Mouse (Mus musculus): ENCODE data around the gene Gulp1. TPM values are rescaled to one million over a fixed set of nuclear protein-coding genes. Genes with fewer than 3 reads are reported as not detected.

Gulp1 gene
- polyA plus RNA-seq, 1 experiment from 2014 or later, result 28.0 TPM

DNA sequence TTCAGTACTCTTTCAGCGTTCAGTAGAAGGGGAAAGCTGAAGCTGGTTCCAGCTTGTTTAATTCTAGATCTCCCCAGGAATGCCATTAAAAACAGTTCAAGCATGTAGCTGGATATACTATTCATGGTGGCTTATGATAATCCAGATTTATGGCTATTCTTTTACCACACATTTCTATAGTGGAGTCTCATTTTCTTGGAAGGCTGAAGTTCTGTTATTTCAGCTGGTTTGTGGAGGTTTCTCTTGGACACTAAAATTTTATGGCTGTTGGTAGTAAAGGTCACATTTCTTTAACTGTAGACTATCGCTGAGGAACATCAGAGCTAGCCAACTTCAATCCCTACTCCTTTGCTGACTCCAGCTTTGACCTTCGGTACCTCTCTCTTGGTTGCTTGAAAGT, 29.1 kb downstream of the Gulp1 start:
- Histone ChIP-seq H3K4me3 (ENCODE audit: low read depth, low read length) (no peak overlapping the region), H3K36me3 (ENCODE audit: control insufficient read depth, insufficient read depth, low read length) (no peaks in the 10 kb centered on the region), H3K4me2 (replicated peaks; ENCODE audit: low read depth, low read length) (no peak overlapping the region), H3K4me1 (replicated peaks; ENCODE audit: control insufficient read depth, insufficient read depth, low read length) (no peaks in the 10 kb centered on the region), H3K27ac (ENCODE audit: low read depth, low read length) (no peak overlapping the region), H3K9ac (ENCODE audit: low read depth, low read length) (no peak overlapping the region), H3K9me3 (ENCODE audit: control insufficient read depth, low read length) (no peaks in the 10 kb centered on the region), H3K27me3 (ENCODE audit: control insufficient read depth, insufficient read depth, low read length) (no peaks in the 10 kb centered on the region)
- ATAC-seq (ENCODE audit: low FRiP score), result no peak
- DNase-seq (ENCODE audit: low spot score), result no peak
- WGBS, result 93% methylated on average over 3 of the region's 3 CpGs

DNA sequence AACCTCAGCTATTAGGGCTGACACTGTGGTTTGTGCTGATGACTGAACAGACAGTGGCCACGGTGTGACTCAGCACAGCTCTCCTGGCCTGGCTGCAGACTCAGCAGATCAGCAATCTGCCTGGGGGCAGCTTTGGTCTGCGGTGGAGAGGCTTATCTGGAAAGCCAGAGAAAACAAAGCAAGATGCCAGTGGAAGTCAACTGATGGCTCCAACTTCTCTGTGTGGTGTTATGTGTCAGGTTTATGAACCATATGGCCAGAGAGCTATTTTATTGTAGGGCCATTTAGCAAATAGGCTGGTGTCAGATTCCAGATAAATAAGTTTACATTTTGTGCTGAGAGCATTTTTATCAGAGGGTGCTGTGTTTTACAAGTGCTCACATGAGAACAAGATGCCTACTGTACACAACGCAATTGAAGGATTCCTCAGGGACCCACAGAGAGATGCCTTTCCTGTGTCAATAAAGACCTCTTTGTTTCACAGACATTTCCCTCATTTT, 33.6 kb downstream of the Gulp1 start:
- no peak overlapping the region for H3K9ac ChIP-seq (ENCODE audit: low read depth, low read length)
- no peaks in the 10 kb centered on the region for H3K36me3 ChIP-seq (ENCODE audit: control insufficient read depth, insufficient read depth, low read length)
- ATAC-seq (ENCODE audit: low FRiP score), result peak; percentile 80
- H3K27me3 ChIP-seq (ENCODE audit: control insufficient read depth, insufficient read depth, low read length), result no peaks in the 10 kb centered on the region
- H3K4me2 ChIP-seq (replicated peaks; ENCODE audit: low read depth, low read length), result no peak overlapping the region
- DNase-seq (ENCODE audit: low spot score), result peak; percentile 30
- H3K4me1 ChIP-seq (replicated peaks; ENCODE audit: control insufficient read depth, insufficient read depth, low read length), result no peaks in the 10 kb centered on the region
- H3K9me3 ChIP-seq (ENCODE audit: control insufficient read depth, low read length), result no peaks in the 10 kb centered on the region
- H3K27ac ChIP-seq (ENCODE audit: low read depth, low read length), result no peak overlapping the region
- H3K4me3 ChIP-seq (ENCODE audit: low read depth, low read length), result no peak overlapping the region
- WGBS, result 33% methylated on average over 3 of the region's 3 CpGs

DNA sequence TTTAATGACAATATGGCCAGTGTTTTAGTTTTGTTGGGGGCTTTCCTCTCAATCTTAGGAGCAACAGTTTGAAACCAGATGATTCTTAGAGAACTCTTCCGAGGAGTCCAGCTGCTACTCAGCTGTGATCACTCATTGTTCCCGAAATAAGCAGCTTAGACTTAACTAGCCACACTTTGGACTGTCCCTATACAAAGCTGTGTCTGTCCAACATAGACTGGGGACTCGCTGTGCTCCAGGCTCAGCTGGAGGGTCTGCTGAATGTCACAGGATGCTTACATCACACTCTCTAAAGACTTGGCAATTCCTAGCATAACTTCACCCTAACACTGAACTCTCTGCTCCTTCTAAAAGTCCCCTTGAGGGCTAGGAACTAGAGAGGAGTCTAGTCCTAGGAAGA, 40.4 kb downstream of the Gulp1 start:
- 41% methylated on average over 3 of the region's 3 CpGs for WGBS
- H3K9ac ChIP-seq (ENCODE audit: low read depth, low read length), result no peak overlapping the region
- DNase-seq (ENCODE audit: low spot score), result peak; percentile 7
- ATAC-seq (ENCODE audit: low FRiP score), result no peak
- no peak overlapping the region for H3K4me3 ChIP-seq (ENCODE audit: low read depth, low read length)
- no peak overlapping the region for H3K27ac ChIP-seq (ENCODE audit: low read depth, low read length)
- H3K27me3 ChIP-seq (ENCODE audit: control insufficient read depth, insufficient read depth, low read length), result no peaks in the 10 kb centered on the region
- no peak overlapping the region for H3K4me2 ChIP-seq (replicated peaks; ENCODE audit: low read depth, low read length)
- no peaks in the 10 kb centered on the region for H3K9me3 ChIP-seq (ENCODE audit: control insufficient read depth, low read length)
- H3K4me1 ChIP-seq (replicated peaks; ENCODE audit: control insufficient read depth, insufficient read depth, low read length), result no peaks in the 10 kb centered on the region
- no peaks in the 10 kb centered on the region for H3K36me3 ChIP-seq (ENCODE audit: control insufficient read depth, insufficient read depth, low read length)

DNA sequence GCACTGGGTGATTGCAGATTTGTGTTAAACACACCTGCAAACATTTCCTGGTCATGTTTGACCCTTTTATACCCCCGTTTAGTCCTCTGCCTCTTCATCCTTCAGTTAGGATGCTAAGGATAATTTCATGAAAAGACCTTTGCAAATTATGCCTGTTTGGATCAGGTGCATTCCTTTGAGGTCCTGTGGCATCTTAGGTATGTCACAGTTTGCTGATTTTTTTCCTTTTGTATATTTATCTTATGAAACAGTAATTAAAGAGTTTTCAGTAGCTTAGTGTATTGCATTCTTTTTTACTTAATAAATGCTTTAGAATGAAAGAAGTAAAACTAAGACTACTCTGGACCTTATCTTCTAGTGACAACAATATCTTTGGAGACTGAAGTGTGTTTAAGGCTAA, 41.8 kb downstream of the Gulp1 start:
- ATAC-seq (ENCODE audit: low FRiP score) (no peak), DNase-seq (ENCODE audit: low spot score) (no peak)
- Histone ChIP-seq H3K4me3 (ENCODE audit: low read depth, low read length) (no peak overlapping the region), H3K36me3 (ENCODE audit: control insufficient read depth, insufficient read depth, low read length) (no peaks in the 10 kb centered on the region), H3K27me3 (ENCODE audit: control insufficient read depth, insufficient read depth, low read length) (no peaks in the 10 kb centered on the region), H3K27ac (ENCODE audit: low read depth, low read length) (no peak overlapping the region), H3K4me2 (replicated peaks; ENCODE audit: low read depth, low read length) (no peak overlapping the region), H3K9me3 (ENCODE audit: control insufficient read depth, low read length) (no peaks in the 10 kb centered on the region), H3K9ac (ENCODE audit: low read depth, low read length) (no peak overlapping the region), H3K4me1 (replicated peaks; ENCODE audit: control insufficient read depth, insufficient read depth, low read length) (no peaks in the 10 kb centered on the region)
- WGBS, result 69% methylated on average over 1 of the region's 1 CpGs

DNA sequence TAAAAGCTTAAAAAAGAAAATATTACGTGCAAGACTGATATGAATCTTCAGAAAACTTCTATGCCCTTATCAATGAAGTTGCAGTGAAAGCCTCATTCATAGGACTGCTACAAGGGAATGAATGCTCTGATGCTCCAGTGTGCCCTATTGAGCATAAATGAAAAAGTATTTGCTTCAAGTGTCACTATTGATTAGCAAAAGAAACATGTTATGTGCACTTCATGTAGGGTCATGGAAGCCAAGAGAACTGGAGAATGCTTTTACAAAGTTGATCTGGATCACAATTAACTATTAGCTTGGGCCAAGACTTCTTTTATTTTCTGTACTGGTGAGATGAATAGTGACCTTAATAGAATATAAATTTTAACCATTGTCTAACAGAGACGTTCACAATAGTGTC, 47.0 kb downstream of the Gulp1 start:
- 88% methylated on average over 2 of the region's 2 CpGs for WGBS
- DNase-seq (ENCODE audit: low spot score), result no peak
- no peaks in the 10 kb centered on the region for H3K36me3 ChIP-seq (ENCODE audit: control insufficient read depth, insufficient read depth, low read length)
- no peaks in the 10 kb centered on the region for H3K27me3 ChIP-seq (ENCODE audit: control insufficient read depth, insufficient read depth, low read length)
- H3K4me1 ChIP-seq (replicated peaks; ENCODE audit: control insufficient read depth, insufficient read depth, low read length), result no peaks in the 10 kb centered on the region
- H3K9ac ChIP-seq (ENCODE audit: low read depth, low read length), result no peak overlapping the region
- no peak overlapping the region for H3K4me2 ChIP-seq (replicated peaks; ENCODE audit: low read depth, low read length)
- H3K27ac ChIP-seq (ENCODE audit: low read depth, low read length), result no peak overlapping the region
- no peak overlapping the region for H3K4me3 ChIP-seq (ENCODE audit: low read depth, low read length)
- ATAC-seq (ENCODE audit: low FRiP score), result no peak
- no peaks in the 10 kb centered on the region for H3K9me3 ChIP-seq (ENCODE audit: control insufficient read depth, low read length)

DNA sequence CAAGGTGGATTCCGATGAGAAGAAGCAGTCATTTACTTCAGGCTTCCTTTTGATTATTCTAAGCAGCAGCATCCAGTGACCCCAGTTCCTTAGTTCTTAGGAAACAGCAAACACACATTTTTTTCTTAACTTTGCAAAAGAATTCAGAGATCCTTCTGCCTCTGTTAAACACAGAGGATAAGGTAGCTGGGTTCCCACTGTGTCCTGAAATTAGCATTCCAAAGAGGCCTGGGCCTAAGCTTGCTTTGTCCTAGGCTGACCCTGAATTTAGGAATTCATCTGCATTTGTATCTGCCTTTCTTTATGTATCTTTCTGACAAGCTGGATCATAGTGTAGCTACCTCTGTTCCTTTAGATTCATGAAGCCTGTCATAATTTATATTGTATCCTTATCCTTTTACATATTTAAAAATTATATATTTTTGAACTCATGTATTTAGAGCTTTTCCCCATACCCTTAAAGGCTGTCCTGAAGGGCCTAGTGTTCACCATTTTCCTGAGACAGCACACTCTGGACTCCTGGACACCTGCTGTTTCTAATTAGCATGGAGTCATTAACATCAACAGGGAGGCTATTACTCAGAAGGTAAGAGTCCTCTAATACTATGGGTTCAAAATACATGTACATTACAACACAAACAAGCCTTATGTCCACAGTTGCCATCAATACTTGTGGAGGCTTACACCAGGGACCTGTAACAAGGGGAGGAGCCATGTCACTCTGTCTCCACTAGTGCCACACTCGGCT, 62.2 kb downstream of the Gulp1 start:
- no peak for DNase-seq (ENCODE audit: low spot score)
- Histone ChIP-seq H3K4me3 (ENCODE audit: low read depth, low read length) (no peak overlapping the region), H3K9ac (ENCODE audit: low read depth, low read length) (no peak overlapping the region), H3K27me3 (ENCODE audit: control insufficient read depth, insufficient read depth, low read length) (no peaks in the 10 kb centered on the region), H3K9me3 (ENCODE audit: control insufficient read depth, low read length) (no peaks in the 10 kb centered on the region), H3K27ac (ENCODE audit: low read depth, low read length) (no peak overlapping the region), H3K4me1 (replicated peaks; ENCODE audit: control insufficient read depth, insufficient read depth, low read length) (no peaks in the 10 kb centered on the region), H3K4me2 (replicated peaks; ENCODE audit: low read depth, low read length) (no peak overlapping the region), H3K36me3 (ENCODE audit: control insufficient read depth, insufficient read depth, low read length) (no peaks in the 10 kb centered on the region)
- ATAC-seq (ENCODE audit: low FRiP score), result no peak; the same call in 1 of the 2 replicates
- 43% methylated on average over 2 of the region's 2 CpGs for WGBS

DNA sequence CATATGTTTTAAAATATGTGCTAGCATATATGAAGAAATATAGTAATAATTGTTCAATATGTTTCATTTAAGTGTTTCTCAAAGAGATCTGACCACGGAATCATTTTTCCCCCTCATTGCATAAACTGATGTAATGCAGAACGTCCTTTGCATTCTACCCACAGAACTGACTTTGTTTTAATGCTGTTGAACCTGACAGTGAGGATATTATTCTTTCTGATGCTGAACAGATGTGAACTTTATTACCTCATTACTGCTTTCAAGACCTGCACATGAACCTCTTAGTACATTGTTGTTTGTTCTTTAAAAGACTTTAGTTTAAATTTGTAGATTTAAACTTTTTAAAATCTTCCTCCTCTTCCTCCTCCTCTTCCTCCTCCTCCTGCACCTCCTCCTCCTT, 67.4 kb downstream of the Gulp1 start:
- Histone ChIP-seq H3K4me1 (replicated peaks; ENCODE audit: control insufficient read depth, insufficient read depth, low read length) (no peaks in the 10 kb centered on the region), H3K4me2 (replicated peaks; ENCODE audit: low read depth, low read length) (no peak overlapping the region), H3K27me3 (ENCODE audit: control insufficient read depth, insufficient read depth, low read length) (no peaks in the 10 kb centered on the region), H3K36me3 (ENCODE audit: control insufficient read depth, insufficient read depth, low read length) (no peaks in the 10 kb centered on the region), H3K9me3 (ENCODE audit: control insufficient read depth, low read length) (no peaks in the 10 kb centered on the region), H3K4me3 (ENCODE audit: low read depth, low read length) (no peak overlapping the region), H3K27ac (ENCODE audit: low read depth, low read length) (no peak overlapping the region), H3K9ac (ENCODE audit: low read depth, low read length) (no peak overlapping the region)
- WGBS, result 68% methylated on average over 2 of the region's 2 CpGs
- DNase-seq (ENCODE audit: low spot score) (no peak), ATAC-seq (ENCODE audit: low FRiP score) (no peak)

DNA sequence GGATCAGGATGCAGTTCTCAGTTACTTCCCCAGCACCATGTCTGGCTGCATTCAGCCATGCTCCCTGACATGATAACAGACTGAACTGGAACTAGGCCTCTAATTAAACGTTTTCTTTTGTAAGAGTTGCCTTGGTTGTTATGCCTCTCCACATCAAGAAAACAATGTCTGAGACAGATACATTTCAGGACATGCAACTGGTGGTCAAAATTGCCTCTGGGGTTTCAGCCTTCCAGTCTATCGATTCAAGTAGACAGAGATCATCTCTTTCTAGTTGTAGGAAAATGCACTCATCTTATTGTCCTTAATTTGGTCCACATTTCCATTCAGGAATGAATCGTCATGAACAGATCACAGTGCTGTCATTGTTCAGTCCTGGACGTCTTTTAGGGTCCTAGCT, 83.2 kb downstream of the Gulp1 start:
- Histone ChIP-seq H3K9me3 (ENCODE audit: control insufficient read depth, low read length) (no peaks in the 10 kb centered on the region), H3K27ac (ENCODE audit: low read depth, low read length) (no peak overlapping the region), H3K9ac (ENCODE audit: low read depth, low read length) (no peak overlapping the region), H3K27me3 (ENCODE audit: control insufficient read depth, insufficient read depth, low read length) (no peaks in the 10 kb centered on the region), H3K4me3 (ENCODE audit: low read depth, low read length) (no peak overlapping the region), H3K36me3 (ENCODE audit: control insufficient read depth, insufficient read depth, low read length) (no peaks in the 10 kb centered on the region), H3K4me1 (replicated peaks; ENCODE audit: control insufficient read depth, insufficient read depth, low read length) (no peaks in the 10 kb centered on the region), H3K4me2 (replicated peaks; ENCODE audit: low read depth, low read length) (no peak overlapping the region)
- DNase-seq (ENCODE audit: low spot score), result no peak
- WGBS, result 57% methylated on average over 4 of the region's 4 CpGs
- ATAC-seq (ENCODE audit: low FRiP score), result no peak

DNA sequence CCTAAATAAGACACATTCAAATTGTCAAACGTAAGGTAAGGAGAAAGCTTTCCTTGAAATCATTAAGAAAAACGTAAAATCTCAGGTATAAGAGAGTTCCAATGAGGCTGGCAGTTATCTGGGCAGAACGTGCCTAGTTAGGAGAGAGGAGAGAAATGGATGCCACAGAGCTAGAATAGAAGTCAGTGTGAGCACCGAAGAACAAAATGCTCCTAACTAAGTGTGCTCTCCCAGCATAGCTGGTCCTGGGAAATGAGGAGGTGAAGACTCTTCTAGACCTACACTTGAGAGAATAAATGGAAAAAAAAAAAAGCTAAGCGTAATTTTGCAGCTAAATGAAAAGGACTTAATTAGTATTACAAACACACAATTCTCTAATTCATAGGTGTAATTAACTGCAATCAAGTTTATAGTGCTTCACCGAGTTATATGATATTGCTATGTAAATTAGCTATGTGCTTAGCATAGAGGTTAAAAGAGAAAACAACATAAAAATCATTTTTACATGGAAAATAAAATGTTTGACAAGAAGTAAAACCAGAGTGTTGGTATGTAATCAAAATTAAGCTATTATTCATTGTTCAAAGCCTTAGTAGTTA, 94.5 kb downstream of the Gulp1 start:
- H3K4me3 ChIP-seq (ENCODE audit: low read depth, low read length), result no peak overlapping the region

More for the DNA sequence above, 94.5 kb downstream of the Gulp1 start:
- H3K9me3 ChIP-seq (ENCODE audit: control insufficient read depth, low read length), result no peaks in the 10 kb centered on the region
- H3K4me1 ChIP-seq (replicated peaks; ENCODE audit: control insufficient read depth, insufficient read depth, low read length), result no peaks in the 10 kb centered on the region
- ATAC-seq (ENCODE audit: low FRiP score) (no peak), DNase-seq (ENCODE audit: low spot score) (no peak)
- no peaks in the 10 kb centered on the region for H3K27me3 ChIP-seq (ENCODE audit: control insufficient read depth, insufficient read depth, low read length)
- WGBS, result 90% methylated on average over 6 of the region's 6 CpGs
- H3K27ac ChIP-seq (ENCODE audit: low read depth, low read length), result no peak overlapping the region
- H3K9ac ChIP-seq (ENCODE audit: low read depth, low read length), result no peak overlapping the region
- no peak overlapping the region for H3K4me2 ChIP-seq (replicated peaks; ENCODE audit: low read depth, low read length)
- no peaks in the 10 kb centered on the region for H3K36me3 ChIP-seq (ENCODE audit: control insufficient read depth, insufficient read depth, low read length)

Measured in hindbrain, embryonic 11.5 days (tissue).